Mouse (Mus musculus) intestine, postnatal 0 days (tissue): ENCODE results near the gene Cnnm3. TPM values are rescaled to one million over a fixed set of nuclear protein-coding genes. Genes with fewer than 3 reads are reported as not detected.

Source experiments
- ATAC-seq: fragments of 200-750 bp; cut with Nextera tagmentation; 2 replicates; pipeline ENCODE4 v1.8.0; 2017; ENCODE audit warnings: mild to moderate bottlenecking, moderate TSS enrichment, moderate library complexity
- H3K27ac ChIP-seq: fragments of 300-500 bp; sonication (generic); 2 replicates; pipeline ENCODE4 v1.5.1; 2014; ENCODE audit warnings: mild to moderate bottlenecking, low read depth, low read length, moderate library complexity
- H3K27me3 ChIP-seq: fragments of 300-500 bp; sonication (generic); replicated peaks from 2 replicates; pipeline ENCODE4 v1.6.1; 2014; ENCODE audit warnings: low read length, mixed read lengths; ENCODE audit not compliant: control insufficient read depth, insufficient read depth
- H3K36me3 ChIP-seq: fragments of 300-500 bp; sonication (generic); 2 replicates; pipeline ENCODE4 v1.6.1; 2014; ENCODE audit warnings: mild to moderate bottlenecking, moderate library complexity; ENCODE audit not compliant: control insufficient read depth, insufficient read depth
- H3K4me1 ChIP-seq: fragments of 300-500 bp; sonication (generic); replicated peaks from 2 replicates; pipeline ENCODE4 v1.6.1; 2014; ENCODE audit warnings: antibody characterized with exemption, low read length, mixed read lengths; ENCODE audit not compliant: control insufficient read depth, insufficient read depth
- H3K4me2 ChIP-seq: fragments of 300-500 bp; sonication (generic); replicated peaks from 2 replicates; pipeline ENCODE4 v1.6.1; 2014; ENCODE audit warnings: low read depth, mild to moderate bottlenecking, moderate library complexity
- H3K4me3 ChIP-seq: fragments of 300-500 bp; sonication (generic); 2 replicates; pipeline ENCODE4 v1.5.1; 2014; ENCODE audit warnings: low read depth, low read length
- H3K9ac ChIP-seq: fragments of 300-500 bp; sonication (generic); 2 replicates; pipeline ENCODE4 v1.6.1; 2014; ENCODE audit warnings: mild to moderate bottlenecking, low read depth, low read length
- H3K9me3 ChIP-seq: fragments of 300-500 bp; sonication (generic); 2 replicates; pipeline ENCODE4 v1.6.1; 2016; ENCODE audit warnings: mixed run types; ENCODE audit not compliant: control insufficient read depth
- CTCF ChIP-seq: sonication (generic); IDR thresholded peaks from 2 replicates; pipeline ENCODE4 v1.5.1; 2016; ENCODE audit warnings: low read depth, mild to moderate bottlenecking, control low read depth, antibody characterized with exemption, moderate library complexity
- WGBS: fragments of 180-500 bp; shearing (Covaris S2); extraction: QIAGEN DNeasy Blood & Tissue Kit; methylation state at CpG from one replicate; pipeline ENCODE4 v1.1.7; 2014; 5-methylcytosine and 5-hydroxymethylcytosine counted together
- polyA plus RNA-seq: library from polyadenylated mRNA; unstranded; fragments of >200 nt; fragmentation: Nextera tagmentation; extraction: Ambion mirVana; gene quantifications from 2 replicates; pipeline ENCODE4 v1.2.1, GENCODE M21; 2015

The Cnnm3 gene
- polyA plus RNA-seq, 1 experiment from 2014 or later = 2.5 TPM

DNA sequence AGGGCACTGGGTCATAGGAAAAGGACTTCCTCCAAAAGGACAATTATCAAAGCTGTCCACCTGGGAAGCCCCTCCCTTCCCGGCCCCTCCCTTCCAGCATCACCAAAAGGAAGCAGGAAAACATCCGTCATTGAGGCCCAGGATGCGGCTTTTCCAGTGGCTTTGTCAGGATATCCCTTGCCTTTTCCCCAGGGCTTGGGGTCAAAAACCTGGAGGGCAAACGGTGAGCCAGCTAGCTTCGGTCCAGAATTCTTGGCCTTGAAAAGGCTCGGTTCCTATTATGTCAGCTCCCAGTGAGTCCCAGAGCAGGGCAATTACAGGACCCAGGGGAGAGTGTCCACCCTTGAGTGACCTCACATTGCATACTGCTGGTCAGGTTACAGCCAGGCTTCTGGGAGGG, 49.2 kb downstream of the Cnnm3 start:
- H3K27me3 ChIP-seq = no peaks in the 10 kb centered on the region
- no peaks in the 10 kb centered on the region for H3K36me3 ChIP-seq
- H3K9me3 ChIP-seq = no peaks in the 10 kb centered on the region
- no peak for ATAC-seq
- no peak overlapping the region for H3K4me3 ChIP-seq
- H3K9ac ChIP-seq = no peak overlapping the region
- H3K4me1 ChIP-seq = no peaks in the 10 kb centered on the region
- no peak overlapping the region for H3K4me2 ChIP-seq
- no peak for TF ChIP-seq CTCF
- H3K27ac ChIP-seq = no peak overlapping the region
- 60% methylated on average over 6 of the region's 6 CpGs for WGBS

DNA sequence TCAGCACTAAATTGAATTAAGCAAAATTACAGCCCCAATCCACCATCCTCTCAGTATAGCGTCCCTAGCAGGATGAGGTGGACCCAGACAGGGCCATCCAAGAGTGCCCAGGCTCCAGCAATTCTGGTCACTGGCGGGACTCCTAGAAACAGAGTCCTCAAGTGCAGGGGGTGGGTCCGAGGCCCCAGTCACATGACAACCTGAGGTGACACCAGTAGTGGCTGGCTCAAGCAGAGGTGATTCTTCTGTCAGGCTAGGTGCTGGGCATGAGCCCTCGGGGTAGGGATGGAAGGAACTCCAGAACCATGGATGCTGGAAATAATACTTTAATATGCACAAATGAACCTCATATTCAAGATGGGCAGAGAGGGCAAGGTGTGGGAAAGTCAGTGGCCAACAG, 50.7 kb downstream of the Cnnm3 start:
- Histone ChIP-seq H3K27me3 (no peaks in the 10 kb centered on the region), H3K36me3 (no peaks in the 10 kb centered on the region), H3K4me2 (no peak overlapping the region), H3K4me3 (no peak overlapping the region), H3K9ac (no peak overlapping the region), H3K27ac (no peak overlapping the region), H3K9me3 (no peaks in the 10 kb centered on the region), H3K4me1 (no peaks in the 10 kb centered on the region)
- ATAC-seq = no peak
- WGBS = 65% methylated on average over 4 of the region's 4 CpGs
- TF ChIP-seq CTCF = no peak

DNA sequence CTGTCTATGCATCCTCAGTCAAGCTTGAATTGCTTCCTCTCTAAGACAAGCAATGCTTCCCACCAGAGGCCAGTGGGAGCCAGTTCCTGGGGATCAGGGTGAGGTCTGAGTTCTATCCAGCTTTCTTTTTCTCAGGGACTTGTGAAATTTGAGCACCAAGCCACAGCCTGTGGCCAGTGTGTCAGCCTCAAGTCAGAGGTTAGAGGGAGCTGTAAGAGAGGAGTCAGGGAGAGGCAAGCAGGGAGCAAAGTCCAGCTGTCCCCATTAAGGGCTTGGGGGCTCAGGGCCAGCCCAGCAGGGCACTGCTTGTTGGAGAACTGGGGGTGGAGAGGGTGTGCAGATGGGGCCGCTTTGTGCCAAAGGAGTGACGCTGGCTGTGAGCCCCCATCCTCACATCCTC, 51.5 kb downstream of the Cnnm3 start:
- ATAC-seq = 0 out of 2 replicates have a peak, but pooled peaks have one; percentile 5
- TF ChIP-seq CTCF = peak; percentile 27
- whole genome bisulfite sequencing = 83% methylated on average over 2 of the region's 2 CpGs
- Histone ChIP-seq H3K27me3 (no peaks in the 10 kb centered on the region), H3K9ac (no peak overlapping the region), H3K4me1 (no peaks in the 10 kb centered on the region), H3K36me3 (no peaks in the 10 kb centered on the region), H3K9me3 (no peaks in the 10 kb centered on the region), H3K27ac (no peak overlapping the region), H3K4me3 (no peak overlapping the region), H3K4me2 (no peak overlapping the region)

DNA sequence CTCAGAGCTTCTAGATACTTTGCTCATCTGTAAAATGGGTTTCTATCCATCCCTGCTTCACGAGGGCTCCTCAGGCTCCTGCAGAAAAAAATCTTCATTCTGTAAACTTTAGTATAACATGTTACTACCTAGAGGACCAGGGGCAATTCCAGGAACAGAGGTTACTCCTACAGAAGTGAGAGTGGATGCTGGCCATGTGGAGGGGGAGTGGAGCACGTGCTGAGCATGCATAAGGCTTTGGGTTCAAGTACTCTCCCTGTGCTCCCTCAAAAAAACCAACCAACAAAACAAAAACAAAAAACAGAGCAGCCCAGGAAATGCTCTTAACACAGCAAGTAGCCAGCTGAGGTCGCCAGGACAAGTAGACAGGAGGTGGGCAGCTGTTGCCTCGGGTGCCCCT, 52.0 kb downstream of the Cnnm3 start:
- H3K27ac ChIP-seq = no peak overlapping the region
- 71% methylated on average over 4 of the region's 4 CpGs for WGBS
- no peaks in the 10 kb centered on the region for H3K9me3 ChIP-seq

DNA sequence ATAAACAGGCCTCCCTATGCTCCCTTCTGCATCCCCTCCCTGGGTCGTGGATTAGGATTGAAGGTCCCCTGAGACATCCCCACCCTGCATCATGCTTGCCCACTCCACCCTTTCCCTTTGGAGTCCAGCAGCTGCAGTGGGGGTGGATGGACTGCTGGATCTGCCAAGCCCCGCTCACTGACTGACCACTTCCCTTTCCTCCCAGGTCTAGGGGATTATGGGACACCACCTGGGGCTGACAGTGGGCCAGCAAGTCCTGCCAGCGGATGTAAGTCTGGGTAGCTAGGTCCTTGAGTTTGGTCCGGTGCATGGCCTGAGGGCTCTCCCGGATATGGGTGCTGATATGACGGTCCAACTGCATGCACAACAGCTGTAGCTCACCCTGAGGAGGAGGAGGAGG, 52.4 kb downstream of the Cnnm3 start:
- H3K4me2 ChIP-seq = no peak overlapping the region
- H3K4me1 ChIP-seq = 0 out of 2 replicates have a peak, but pooled peaks cover under 1% of the 10 kb centered on the region
- no peaks in the 10 kb centered on the region for H3K9me3 ChIP-seq
- no peak overlapping the region for H3K27ac ChIP-seq
- H3K36me3 ChIP-seq = no peaks in the 10 kb centered on the region
- H3K4me3 ChIP-seq = no peak overlapping the region
- ATAC-seq = no peak
- WGBS = 73% methylated on average over 6 of the region's 6 CpGs
- no peaks in the 10 kb centered on the region for H3K27me3 ChIP-seq
- TF ChIP-seq CTCF = no peak
- no peak overlapping the region for H3K9ac ChIP-seq

More for the DNA sequence above, 52.0 kb downstream of the Cnnm3 start:
- no peak for ATAC-seq
- Histone ChIP-seq H3K4me1 (no peaks in the 10 kb centered on the region), H3K9ac (no peak overlapping the region), H3K4me2 (no peak overlapping the region), H3K27me3 (no peaks in the 10 kb centered on the region), H3K36me3 (no peaks in the 10 kb centered on the region), H3K4me3 (no peak overlapping the region)
- TF ChIP-seq CTCF = no peak

DNA sequence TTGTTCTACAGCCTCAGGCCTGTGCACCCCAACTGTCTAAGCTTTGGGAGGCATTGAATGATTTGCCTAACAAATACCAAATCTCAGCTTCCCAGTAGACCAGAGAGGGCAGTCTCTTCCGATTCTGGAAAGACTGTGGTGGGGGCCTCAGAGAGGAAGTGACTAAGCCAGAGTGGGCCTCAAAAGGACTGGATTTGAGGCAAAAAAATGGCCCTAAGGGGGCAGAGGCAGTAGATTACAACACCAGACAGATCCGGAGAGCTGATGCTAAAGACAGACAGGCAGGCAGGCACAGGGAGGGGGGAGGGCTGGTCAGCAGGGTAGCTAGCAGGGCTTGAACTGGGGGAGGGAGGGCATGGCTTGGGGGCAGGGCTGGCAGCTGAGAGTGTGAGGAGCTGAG, 54.8 kb downstream of the Cnnm3 start:
- no peak overlapping the region for H3K9ac ChIP-seq

More for the DNA sequence above, 54.8 kb downstream of the Cnnm3 start:
- H3K4me1 ChIP-seq = 0 out of 2 replicates have a peak, but pooled peaks cover 2% of the 10 kb centered on the region
- WGBS = 49% methylated on average over 2 of the region's 2 CpGs
- no peak for ATAC-seq
- H3K36me3 ChIP-seq = no peaks in the 10 kb centered on the region
- no peaks in the 10 kb centered on the region for H3K27me3 ChIP-seq
- TF ChIP-seq CTCF = 0 out of 2 replicates have a peak, but pooled peaks have one; percentile 13
- H3K27ac ChIP-seq = no peak overlapping the region
- no peaks in the 10 kb centered on the region for H3K9me3 ChIP-seq
- H3K4me3 ChIP-seq = no peak overlapping the region
- H3K4me2 ChIP-seq = no peak overlapping the region
